In the genomic region with DNA sequence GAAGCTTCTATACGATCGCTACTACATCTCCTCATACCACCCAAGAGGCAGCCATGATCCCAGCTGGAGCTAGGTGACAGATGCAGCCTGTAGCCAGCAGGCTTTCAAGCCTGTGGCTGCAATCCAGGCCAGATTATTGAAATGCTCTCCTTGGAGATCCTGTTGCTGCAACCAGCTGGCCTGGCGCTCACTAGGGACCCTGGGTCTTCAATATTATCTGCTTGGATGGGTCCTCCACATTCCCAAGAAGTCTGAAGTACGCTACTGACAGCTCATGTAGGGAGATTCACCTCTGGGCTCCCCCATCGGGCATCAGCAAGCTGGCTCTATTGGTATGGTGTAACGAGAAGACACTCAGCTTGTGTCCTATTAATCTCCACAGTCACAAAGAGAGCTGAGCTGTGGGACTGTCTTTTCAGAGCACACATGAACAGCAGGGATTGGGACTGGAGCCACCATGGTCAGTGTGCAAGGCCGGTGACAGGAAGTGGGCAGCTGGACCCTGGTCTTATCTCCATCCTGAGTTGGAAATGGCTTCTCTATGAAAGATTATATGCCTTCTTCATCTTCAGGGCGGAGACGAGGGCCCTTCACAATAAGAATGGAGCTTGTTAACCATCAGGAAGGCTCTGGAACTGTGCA, we compare ENCODE assay signal across 18 mouse cellular contexts.
DNase-seq lines count a peak whose midpoint lies in the region; ATAC-seq and TF ChIP-seq lines count a peak whose summit lies in the region.
"Had no signal": no experiment of that assay in that cellular context is flagged by ENCODE, and none has a peak within 500 bp of the region (broad histone marks: within the 10 kb centered on the region; RNA-seq: fewer than 3 reads in every experiment).

No protein-coding gene starts in this region.

- peaks cover 35% of the 10 kb centered on the region for H3K4me1 ChIP-seq in hindbrain, embryonic 15.5 days (replicated peaks)
- peaks cover 19% of the 10 kb centered on the region for H3K4me1 ChIP-seq in hindbrain, embryonic 10.5 days (replicated peaks)
- H3K4me1 ChIP-seq in lung, postnatal 0 days (ENCODE audit: insufficient read depth, low read depth, low read length): no peaks in the 10 kb centered on the region; the same call in 1 of the 2 replicates

- H3K36me3 ChIP-seq in hindbrain, embryonic 15.5 days: no peaks in the 10 kb centered on the region
- H3K36me3 ChIP-seq in hindbrain, embryonic 10.5 days: no peaks in the 10 kb centered on the region
- H3K36me3 ChIP-seq in lung, postnatal 0 days (ENCODE audit: insufficient read depth, low read length): no peaks in the 10 kb centered on the region
- H3K36me3 ChIP-seq: embryonic facial prominence, embryonic 10.5 days had no signal

- WGBS in hindbrain, embryonic 15.5 days: 61% methylated on average over 9 of the region's 9 CpGs
- WGBS in hindbrain, embryonic 10.5 days: 85% methylated on average over 9 of the region's 9 CpGs
- 63% methylated on average over 9 of the region's 9 CpGs for WGBS in lung, postnatal 0 days

- no peak for TF ChIP-seq EP300 in lung, postnatal 0 days (IDR thresholded peaks at IDR 0.05)

- no peak overlapping the region for H3K4me2 ChIP-seq in hindbrain, embryonic 15.5 days
- no peak overlapping the region for H3K4me2 ChIP-seq in lung, postnatal 0 days (replicated peaks; ENCODE audit: low read depth, low read length)

- no peak overlapping the region for H3K9ac ChIP-seq in hindbrain, embryonic 15.5 days
- H3K9ac ChIP-seq in lung, postnatal 0 days (replicated peaks; ENCODE audit: low read depth): no peak overlapping the region

- ATAC-seq in hindbrain, embryonic 15.5 days (ENCODE audit: low FRiP score, low read depth): peak; percentile 42; the same call in 1 of the 2 replicates
- ATAC-seq in lung, postnatal 0 days: peak; percentile 84
- no peak for ATAC-seq in megakaryocyte progenitor cell, adult 5-6 weeks (replicated peaks; ENCODE audit: poor library complexity)
- ATAC-seq: forebrain, embryonic 16.5 days had no signal

- no peaks in the 10 kb centered on the region for H3K9me3 ChIP-seq in hindbrain, embryonic 15.5 days
- no peaks in the 10 kb centered on the region for H3K9me3 ChIP-seq in hindbrain, embryonic 10.5 days
- no peaks in the 10 kb centered on the region for H3K9me3 ChIP-seq in lung, postnatal 0 days (ENCODE audit: low read length)
- H3K9me3 ChIP-seq: embryonic facial prominence, embryonic 10.5 days had no signal

- no peak overlapping the region for H3K4me3 ChIP-seq in gastrocnemius, adult 2 months
- no peak overlapping the region for H3K4me3 ChIP-seq in hindbrain, embryonic 15.5 days
- no peak overlapping the region for H3K4me3 ChIP-seq in hindbrain, embryonic 10.5 days
- no peak overlapping the region for H3K4me3 ChIP-seq in lung, postnatal 0 days (ENCODE audit: low read depth, low read length)
- H3K4me3 ChIP-seq: embryonic facial prominence, embryonic 10.5 days; erythroblast, embryonic 14.5 days had no signal

- H3K27me3 ChIP-seq in hindbrain, embryonic 15.5 days: no peaks in the 10 kb centered on the region
- H3K27me3 ChIP-seq in hindbrain, embryonic 10.5 days (ENCODE audit: insufficient read depth, poor library complexity, severe bottlenecking): peaks cover 6% of the 10 kb centered on the region
- no peaks in the 10 kb centered on the region for H3K27me3 ChIP-seq in lung, postnatal 0 days (replicated peaks; ENCODE audit: insufficient read depth, low read length)

- peak; percentile 34 for DNase-seq in gastrocnemius, adult 2 months
- no peak for DNase-seq in gastrocnemius, adult 18-20 months (ENCODE audit: low spot score)
- DNase-seq in hindbrain, embryonic 10.5 days (ENCODE audit: low spot score): no peak
- DNase-seq in brain, adult 2 months (ENCODE audit: low read depth, low spot score): peak; percentile 2
- peak; percentile 83 for DNase-seq in lung, postnatal 0 days (ENCODE audit: low spot score)
- DNase-seq in urinary bladder, adult 2 months (ENCODE audit: low spot score): no peak
- DNase-seq: B cell, adult 2 months; cerebellum, postnatal 36 days; kidney, adult 2 months; kidney, postnatal 36 days; midbrain, embryonic 14.5 days; thymus, adult 18-20 months had no signal

- H3K27ac ChIP-seq in gastrocnemius, adult 2 months: peak overlapping the region; percentile 78
- H3K27ac ChIP-seq in hindbrain, embryonic 15.5 days (replicated peaks): 0 out of 2 replicates have a peak overlapping the region, but pooled peaks have one; percentile 24
- H3K27ac ChIP-seq in hindbrain, embryonic 10.5 days: no peak overlapping the region
- H3K27ac ChIP-seq in lung, postnatal 0 days (ENCODE audit: low read length): no peak overlapping the region
- H3K27ac ChIP-seq: embryonic facial prominence, embryonic 10.5 days; macrophage had no signal

- intact Hi-C loops in gastrocnemius, adult 2 months (cut with DNase I): loop anchor here (2.0 to 5.0 kb wide), 2 partner anchors 93 to 117 kb away; partner anchors contain the start of gene Neo1

- TF ChIP-seq CTCF in gastrocnemius, adult 2 months (IDR thresholded peaks at IDR 0.05): no peak
- no peak for TF ChIP-seq CTCF in lung, postnatal 0 days (IDR thresholded peaks at IDR 0.05)

Comparison
In these comparisons a context has a peak if more than half of its experiments do, and no peak if none do; other contexts are left out.
1. DNase-seq: peak in gastrocnemius, adult 2 months (single experiment), brain, adult 2 months (single experiment) and lung, postnatal 0 days (single experiment); none in gastrocnemius, adult 18-20 months (single experiment), hindbrain, embryonic 10.5 days (single experiment) and urinary bladder, adult 2 months (single experiment).
2. H3K27ac ChIP-seq: peak in gastrocnemius, adult 2 months (single experiment) and hindbrain, embryonic 15.5 days (single experiment); none in hindbrain, embryonic 10.5 days (single experiment) and lung, postnatal 0 days (single experiment).